Mouse (Mus musculus) heart, adult 2 months (tissue): Measurements from ENCODE around the gene Sh3pxd2b. TPM values are rescaled to one million over a fixed set of nuclear protein-coding genes. Genes with fewer than 3 reads are reported as not detected.

ENCODE experiments used
- DNase-seq, 2 experiments: peaks; one replicate each; pipeline ENCODE4 v3.0.0; 2021
- H3K27ac ChIP-seq: fragments of 200-600 bp; 2 replicates; pipeline ENCODE4 v1.8.1; 2022
- H3K27me3 ChIP-seq: fragments of 200-500 bp; 2 replicates; pipeline ENCODE4 v1.6.1; 2012; ENCODE audit warnings: mild to moderate bottlenecking, low read length, inconsistent platforms, mixed read lengths; ENCODE audit not compliant: control insufficient read depth, insufficient read depth
- H3K36me3 ChIP-seq: fragments of 200-500 bp; 2 replicates; pipeline ENCODE4 v1.6.1; 2012; ENCODE audit warnings: low read length, inconsistent platforms; ENCODE audit not compliant: control insufficient read depth, insufficient read depth
- H3K4me1 ChIP-seq: fragments of 200-500 bp; 2 replicates; pipeline ENCODE4 v1.6.1; 2011; ENCODE audit warnings: low read length; ENCODE audit not compliant: control insufficient read depth, insufficient read depth
- H3K4me3 ChIP-seq: fragments of 200-600 bp; 2 replicates; pipeline ENCODE4 v1.8.1; 2022
- H3K79me2 ChIP-seq: fragments of 200-500 bp; replicated peaks from 2 replicates; pipeline ENCODE4 v1.6.1; 2012; ENCODE audit warnings: mild to moderate bottlenecking, inconsistent platforms, low read length, moderate library complexity, mixed read lengths; ENCODE audit not compliant: control insufficient read depth, insufficient read depth
- H3K9ac ChIP-seq: fragments of 200-500 bp; 2 replicates; pipeline ENCODE4 v1.6.1; 2012; ENCODE audit warnings: low read depth, mild to moderate bottlenecking, control low read depth, inconsistent platforms, low read length, mixed read lengths
- CTCF ChIP-seq: fragments of 200-600 bp; IDR thresholded peaks from 2 replicates; pipeline ENCODE4 v1.8.1; 2022; ENCODE audit warnings: antibody characterized with exemption, mild to moderate bottlenecking, moderate library complexity
- EP300 ChIP-seq: fragments of 200-500 bp; IDR thresholded peaks from 2 replicates; pipeline ENCODE4 v1.6.1; 2011; ENCODE audit warnings: low read depth, low read length, control low read depth; ENCODE audit not compliant: insufficient read depth
- POLR2A ChIP-seq: fragments of 200-500 bp; IDR thresholded peaks from 2 replicates; pipeline ENCODE4 v1.6.1; 2011; ENCODE audit warnings: mild to moderate bottlenecking, low read depth, low read length, control low read depth; ENCODE audit not compliant: insufficient read depth
- WGBS: fragments of 180-500 bp; shearing (Covaris S2); methylation state at CpG from one replicate; pipeline ENCODE4 v1.1.7; 2018; 5-methylcytosine and 5-hydroxymethylcytosine counted together
- intact Hi-C: fragments of 180-260 bp; cut with DNase I; formaldehyde crosslinking; loops from one replicate; pipeline ENCODE4 v1.15.1; 2025
- polyA plus RNA-seq: library from polyadenylated mRNA; depleted of rRNA; stranded (reverse); fragments of >200 nt; gene quantifications from 2 replicates; pipeline ENCODE4 v1.2.3, GENCODE M21; 2012
- total RNA-seq, 2 experiments: library from RNA; stranded (reverse); gene quantifications; 2 replicates each; pipeline ENCODE4 v1.2.3; 2021

Gene Sh3pxd2b
- total and polyA plus RNA-seq, 3 experiments, result 3.2 to 8.5 (median 4.0) TPM

- no peaks in the 10 kb centered on the region for H3K36me3 ChIP-seq
- no peak overlapping the region for H3K27ac ChIP-seq
- no peak overlapping the region for H3K4me3 ChIP-seq
- no peaks in the 10 kb centered on the region for H3K27me3 ChIP-seq
- no peak overlapping the region for H3K9ac ChIP-seq
- DNase-seq, result no peak
- TF ChIP-seq POLR2A, result no peak
- TF ChIP-seq CTCF, result no peak
- TF ChIP-seq EP300, result no peak
- no peaks in the 10 kb centered on the region for H3K79me2 ChIP-seq
- H3K4me1 ChIP-seq, result peaks cover 2% of the 10 kb centered on the region
- intact Hi-C loops, result no loop called here
- WGBS, result 87% methylated on average over 13 of the region's 13 CpGs
Observed at GRCm38 (mm10) chr11:32373266-32374026, 25.8 kb downstream of the Sh3pxd2b start.

- no peak overlapping the region for H3K4me3 ChIP-seq
- TF ChIP-seq CTCF (no peak), POLR2A (no peak), EP300 (no peak)
- 80% methylated on average over 9 of the region's 9 CpGs for WGBS
- intact Hi-C loops, result no loop called here
- H3K27me3 ChIP-seq, result no peaks in the 10 kb centered on the region
- DNase-seq, result no peak
- no peaks in the 10 kb centered on the region for H3K36me3 ChIP-seq
- H3K79me2 ChIP-seq, result no peaks in the 10 kb centered on the region
- peaks cover 2% of the 10 kb centered on the region for H3K4me1 ChIP-seq
- no peak overlapping the region for H3K9ac ChIP-seq
- H3K27ac ChIP-seq, result no peak overlapping the region
Observed at GRCm38 (mm10) chr11:32374027-32374589, 26.5 kb downstream of the Sh3pxd2b start.

GRCm38 (mm10) chr11:32375104-32375535 is 27.5 kb downstream of the Sh3pxd2b start:
- no peak overlapping the region for H3K27ac ChIP-seq
- intact Hi-C loops, result no loop called here
- peak; percentile 48 to 61 for DNase-seq
- TF ChIP-seq CTCF (peak; percentile 44), POLR2A (no peak), EP300 (no peak)
- no peak overlapping the region for H3K9ac ChIP-seq
- H3K4me1 ChIP-seq, result peaks cover 2% of the 10 kb centered on the region
- H3K79me2 ChIP-seq, result no peaks in the 10 kb centered on the region
- no peaks in the 10 kb centered on the region for H3K36me3 ChIP-seq
- H3K27me3 ChIP-seq, result no peaks in the 10 kb centered on the region
- 69% methylated on average over 4 of the region's 4 CpGs for WGBS
- H3K4me3 ChIP-seq, result no peak overlapping the region

- H3K27ac ChIP-seq, result no peak overlapping the region
- no peaks in the 10 kb centered on the region for H3K36me3 ChIP-seq
- H3K4me3 ChIP-seq, result no peak overlapping the region
- no peaks in the 10 kb centered on the region for H3K79me2 ChIP-seq
- WGBS, result 93% methylated on average over 1 of the region's 1 CpGs
- intact Hi-C loops, result no loop called here
- no peaks in the 10 kb centered on the region; the same call in 1 of the 2 replicates for H3K4me1 ChIP-seq
- no peaks in the 10 kb centered on the region for H3K27me3 ChIP-seq
- no peak for DNase-seq
- no peak overlapping the region for H3K9ac ChIP-seq
- TF ChIP-seq EP300, result no peak
- no peak for TF ChIP-seq CTCF
- TF ChIP-seq POLR2A, result no peak
Observed at GRCm38 (mm10) chr11:32376086-32376485, 28.5 kb downstream of the Sh3pxd2b start.

- Histone ChIP-seq H3K4me1 (peaks cover 3% of the 10 kb centered on the region), H3K27ac (no peak overlapping the region), H3K27me3 (no peaks in the 10 kb centered on the region), H3K9ac (no peak overlapping the region), H3K36me3 (no peaks in the 10 kb centered on the region), H3K79me2 (no peaks in the 10 kb centered on the region), H3K4me3 (no peak overlapping the region)
- TF ChIP-seq CTCF, result no peak
- no peak for TF ChIP-seq POLR2A
- TF ChIP-seq EP300, result no peak
- intact Hi-C loops, result no loop called here
- DNase-seq, result no peak
Observed at GRCm38 (mm10) chr11:32379910-32380309, 32.3 kb downstream of the Sh3pxd2b start.

GRCm38 (mm10) chr11:32383341-32384134 is 35.9 kb downstream of the Sh3pxd2b start:
- Histone ChIP-seq H3K36me3 (no peaks in the 10 kb centered on the region), H3K4me1 (peaks cover 3% of the 10 kb centered on the region), H3K27ac (peak overlapping the region; percentile 48), H3K4me3 (no peak overlapping the region), H3K9ac (no peak overlapping the region), H3K27me3 (no peaks in the 10 kb centered on the region), H3K79me2 (no peaks in the 10 kb centered on the region)
- 32% methylated on average over 10 of the region's 10 CpGs for WGBS
- intact Hi-C loops, result no loop called here
- DNase-seq, result peak; percentile 49 to 77
- no peak for TF ChIP-seq POLR2A
- TF ChIP-seq CTCF, result no peak
- no peak for TF ChIP-seq EP300
